Mouse (Mus musculus) intestine, postnatal 0 days (tissue): Measurements from ENCODE around the gene Klf6. TPM values are rescaled to one million over a fixed set of nuclear protein-coding genes. Genes with fewer than 3 reads are reported as not detected.

Experiments
- ATAC-seq: fragments of 200-750 bp; cut with Nextera tagmentation; 2 replicates; pipeline ENCODE4 v1.8.0; 2017; ENCODE audit warnings: mild to moderate bottlenecking, moderate TSS enrichment, moderate library complexity
- H3K27ac ChIP-seq: fragments of 300-500 bp; sonication (generic); 2 replicates; pipeline ENCODE4 v1.5.1; 2014; ENCODE audit warnings: mild to moderate bottlenecking, low read depth, low read length, moderate library complexity
- H3K27me3 ChIP-seq: fragments of 300-500 bp; sonication (generic); replicated peaks from 2 replicates; pipeline ENCODE4 v1.6.1; 2014; ENCODE audit warnings: low read length, mixed read lengths; ENCODE audit not compliant: control insufficient read depth, insufficient read depth
- H3K36me3 ChIP-seq: fragments of 300-500 bp; sonication (generic); 2 replicates; pipeline ENCODE4 v1.6.1; 2014; ENCODE audit warnings: mild to moderate bottlenecking, moderate library complexity; ENCODE audit not compliant: control insufficient read depth, insufficient read depth
- H3K4me1 ChIP-seq: fragments of 300-500 bp; sonication (generic); replicated peaks from 2 replicates; pipeline ENCODE4 v1.6.1; 2014; ENCODE audit warnings: antibody characterized with exemption, low read length, mixed read lengths; ENCODE audit not compliant: control insufficient read depth, insufficient read depth
- H3K4me2 ChIP-seq: fragments of 300-500 bp; sonication (generic); replicated peaks from 2 replicates; pipeline ENCODE4 v1.6.1; 2014; ENCODE audit warnings: low read depth, mild to moderate bottlenecking, moderate library complexity
- H3K4me3 ChIP-seq: fragments of 300-500 bp; sonication (generic); 2 replicates; pipeline ENCODE4 v1.5.1; 2014; ENCODE audit warnings: low read depth, low read length
- H3K9ac ChIP-seq: fragments of 300-500 bp; sonication (generic); 2 replicates; pipeline ENCODE4 v1.6.1; 2014; ENCODE audit warnings: mild to moderate bottlenecking, low read depth, low read length
- H3K9me3 ChIP-seq: fragments of 300-500 bp; sonication (generic); 2 replicates; pipeline ENCODE4 v1.6.1; 2016; ENCODE audit warnings: mixed run types; ENCODE audit not compliant: control insufficient read depth
- CTCF ChIP-seq: sonication (generic); IDR thresholded peaks from 2 replicates; pipeline ENCODE4 v1.5.1; 2016; ENCODE audit warnings: low read depth, mild to moderate bottlenecking, control low read depth, antibody characterized with exemption, moderate library complexity
- WGBS: fragments of 180-500 bp; shearing (Covaris S2); extraction: QIAGEN DNeasy Blood & Tissue Kit; methylation state at CpG from one replicate; pipeline ENCODE4 v1.1.7; 2014; 5-methylcytosine and 5-hydroxymethylcytosine counted together
- polyA plus RNA-seq: library from polyadenylated mRNA; unstranded; fragments of >200 nt; fragmentation: Nextera tagmentation; extraction: Ambion mirVana; gene quantifications from 2 replicates; pipeline ENCODE4 v1.2.1, GENCODE M21; 2015

Gene Klf6
- polyA plus RNA-seq, 1 experiment from 2014 or later: 64.4 TPM

DNA sequence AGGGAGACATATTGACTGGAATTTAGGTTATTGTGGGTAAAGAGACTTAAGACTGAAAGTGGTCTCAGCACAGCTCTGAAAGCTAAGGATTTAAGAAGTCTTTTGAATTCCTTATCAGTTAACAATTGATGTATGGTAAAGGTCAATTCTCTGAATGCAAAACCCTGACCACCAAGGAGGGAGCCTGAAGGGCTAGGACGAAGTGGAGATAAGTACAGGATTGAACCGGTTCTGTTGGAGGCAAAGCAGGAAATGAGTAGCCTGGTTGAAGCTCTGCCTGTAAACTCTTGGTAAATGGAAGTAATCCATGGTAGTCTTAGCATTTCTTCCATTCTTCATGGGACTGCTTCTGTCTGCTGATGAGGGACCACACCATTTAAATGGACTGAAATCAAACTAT, 17.5 kb upstream of the Klf6 start:
- Histone ChIP-seq H3K9ac (no peak overlapping the region), H3K27ac (0 out of 2 replicates have a peak overlapping the region, but pooled peaks have one; percentile 5), H3K4me3 (no peak overlapping the region), H3K4me1 (no peaks in the 10 kb centered on the region; the same call in 1 of the 2 replicates), H3K27me3 (no peaks in the 10 kb centered on the region), H3K36me3 (no peaks in the 10 kb centered on the region), H3K9me3 (no peaks in the 10 kb centered on the region), H3K4me2 (no peak overlapping the region)
- no peak for TF ChIP-seq CTCF
- ATAC-seq: no peak
- WGBS: 25% methylated on average over 2 of the region's 2 CpGs

GRCm38 (mm10) chr13:5844338-5844737, 16.9 kb upstream of the Klf6 start:
- no peak for TF ChIP-seq CTCF
- H3K4me2 ChIP-seq: no peak overlapping the region
- ATAC-seq: no peak
- no peaks in the 10 kb centered on the region for H3K36me3 ChIP-seq
- H3K4me1 ChIP-seq: no peaks in the 10 kb centered on the region; the same call in 1 of the 2 replicates
- H3K9ac ChIP-seq: no peak overlapping the region
- H3K27me3 ChIP-seq: no peaks in the 10 kb centered on the region
- H3K27ac ChIP-seq: 0 out of 2 replicates have a peak overlapping the region, but pooled peaks have one; percentile 5
- no peaks in the 10 kb centered on the region for H3K9me3 ChIP-seq
- 59% methylated on average over 5 of the region's 5 CpGs for WGBS
- no peak overlapping the region for H3K4me3 ChIP-seq

DNA sequence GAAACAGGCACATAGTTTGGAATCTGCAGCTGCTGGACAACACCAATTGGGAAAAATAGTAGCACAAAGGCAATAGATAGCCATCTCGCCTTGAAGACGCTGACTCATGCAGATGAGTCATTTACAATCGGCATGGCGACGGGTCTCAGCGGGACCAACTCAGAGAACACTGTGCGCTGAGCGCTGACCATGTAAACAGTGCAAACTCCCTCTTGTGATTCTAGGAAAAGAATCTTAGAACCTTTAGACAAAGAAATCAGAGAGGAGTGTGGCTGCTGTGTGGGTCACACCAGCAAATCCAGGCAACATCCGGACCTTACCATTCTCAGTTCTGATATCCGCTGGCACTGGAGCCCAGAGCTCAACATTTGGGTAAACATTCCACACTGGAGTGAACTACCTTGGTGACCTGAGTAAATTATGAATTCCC, 16.1 kb upstream of the Klf6 start:
- Histone ChIP-seq H3K4me2 (peak overlapping the region; percentile 43), H3K4me3 (no peak overlapping the region), H3K9me3 (no peaks in the 10 kb centered on the region), H3K9ac (no peak overlapping the region), H3K4me1 (no peaks in the 10 kb centered on the region; the same call in 1 of the 2 replicates), H3K27me3 (no peaks in the 10 kb centered on the region), H3K36me3 (no peaks in the 10 kb centered on the region), H3K27ac (peak overlapping the region; percentile 86)
- WGBS: 14% methylated on average over 10 of the region's 10 CpGs
- ATAC-seq: peak; percentile 77
- TF ChIP-seq CTCF: peak; percentile 18; the same call in 1 of the 2 replicates

GRCm38 (mm10) chr13:5845605-5846004, 15.7 kb upstream of the Klf6 start:
- Histone ChIP-seq H3K36me3 (no peaks in the 10 kb centered on the region), H3K27ac (peak overlapping the region; percentile 86), H3K4me2 (peak overlapping the region; percentile 43), H3K9ac (no peak overlapping the region), H3K4me1 (no peaks in the 10 kb centered on the region; the same call in 1 of the 2 replicates), H3K27me3 (no peaks in the 10 kb centered on the region), H3K9me3 (no peaks in the 10 kb centered on the region), H3K4me3 (no peak overlapping the region)
- no peak for TF ChIP-seq CTCF
- 40% methylated on average over 5 of the region's 5 CpGs for WGBS
- peak; percentile 58 for ATAC-seq

DNA sequence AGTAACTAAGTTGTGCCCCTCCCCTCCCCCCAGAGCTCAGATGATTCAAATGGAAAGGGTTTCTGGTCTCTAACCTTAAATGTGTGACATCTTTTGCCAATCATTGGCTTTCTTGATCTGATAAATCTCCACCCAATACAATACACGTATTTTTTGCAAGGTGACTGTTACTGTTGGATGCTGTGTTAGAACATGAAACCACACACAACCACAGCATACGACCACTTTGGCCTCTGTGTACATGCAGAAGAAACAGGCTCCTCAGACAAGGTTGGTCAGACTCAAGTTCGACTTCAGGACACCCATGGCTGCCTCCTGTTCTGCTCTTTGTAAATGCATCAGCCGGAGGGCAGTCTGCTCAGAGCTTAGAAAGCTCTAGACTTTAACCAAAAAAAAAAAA, 14.4 kb upstream of the Klf6 start:
- H3K27ac ChIP-seq: no peak overlapping the region
- H3K9ac ChIP-seq: no peak overlapping the region
- H3K27me3 ChIP-seq: no peaks in the 10 kb centered on the region
- H3K4me3 ChIP-seq: no peak overlapping the region
- no peaks in the 10 kb centered on the region for H3K9me3 ChIP-seq
- no peak overlapping the region for H3K4me2 ChIP-seq
- no peaks in the 10 kb centered on the region; the same call in 1 of the 2 replicates for H3K4me1 ChIP-seq
- no peaks in the 10 kb centered on the region for H3K36me3 ChIP-seq
- WGBS: 79% methylated on average over 4 of the region's 4 CpGs
- no peak for ATAC-seq
- no peak for TF ChIP-seq CTCF

DNA sequence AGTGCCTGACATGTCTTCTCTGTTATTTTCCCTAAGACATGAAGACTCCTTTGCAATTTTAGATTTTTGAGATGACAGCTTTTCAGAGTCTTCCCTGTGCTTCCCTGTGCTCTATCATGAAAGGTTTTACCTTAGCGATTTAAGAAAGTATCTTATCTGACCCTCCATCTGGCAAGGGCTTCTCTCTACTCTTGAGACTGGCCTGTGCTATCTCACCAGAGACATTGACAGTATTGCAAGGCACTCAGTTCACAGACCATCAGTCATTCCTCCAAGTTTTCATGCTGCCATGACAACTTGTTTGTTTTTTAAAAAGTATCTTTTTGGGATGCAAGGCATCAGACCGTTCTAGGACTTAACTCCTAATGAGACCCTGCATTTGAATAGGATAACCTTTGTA, 13.5 kb upstream of the Klf6 start:
- no peaks in the 10 kb centered on the region for H3K9me3 ChIP-seq
- no peak overlapping the region for H3K4me2 ChIP-seq
- H3K36me3 ChIP-seq: no peaks in the 10 kb centered on the region
- ATAC-seq: no peak
- WGBS: 54% methylated on average over 2 of the region's 2 CpGs
- no peaks in the 10 kb centered on the region for H3K27me3 ChIP-seq
- no peak overlapping the region for H3K4me3 ChIP-seq
- no peak overlapping the region for H3K9ac ChIP-seq
- TF ChIP-seq CTCF: no peak
- H3K27ac ChIP-seq: no peak overlapping the region
- H3K4me1 ChIP-seq: no peaks in the 10 kb centered on the region; the same call in 1 of the 2 replicates
